Mouse (Mus musculus) midbrain, embryonic 13.5 days (tissue): ENCODE data around the gene Jag2. TPM values are rescaled to one million over a fixed set of nuclear protein-coding genes. Genes with fewer than 3 reads are reported as not detected.

ENCODE experiments used
- ATAC-seq: fragments of 200-750 bp; cut with Nextera tagmentation; 2 replicates; pipeline ENCODE4 v1.8.0; 2017; ENCODE audit warnings: mild to moderate bottlenecking, moderate TSS enrichment, moderate library complexity
- H3K27ac ChIP-seq: fragments of 300-500 bp; sonication (generic); 2 replicates; pipeline ENCODE4 v1.5.1; 2015; ENCODE audit warnings: inconsistent platforms, mild to moderate bottlenecking, moderate library complexity
- H3K27me3 ChIP-seq: fragments of 300-500 bp; sonication (generic); 2 replicates; pipeline ENCODE4 v1.6.1; 2015; ENCODE audit warnings: mild to moderate bottlenecking, inconsistent platforms
- H3K36me3 ChIP-seq: fragments of 300-500 bp; sonication (generic); 2 replicates; pipeline ENCODE4 v1.6.1; 2015; ENCODE audit warnings: mild to moderate bottlenecking, inconsistent platforms
- H3K4me1 ChIP-seq: fragments of 300-500 bp; sonication (generic); replicated peaks from 2 replicates; pipeline ENCODE4 v1.6.1; 2015; ENCODE audit warnings: inconsistent platforms
- H3K4me2 ChIP-seq: fragments of 300-500 bp; sonication (generic); replicated peaks from 2 replicates; pipeline ENCODE4 v1.6.1; 2015; ENCODE audit warnings: moderate library complexity, mild to moderate bottlenecking, inconsistent platforms
- H3K4me3 ChIP-seq: fragments of 300-500 bp; sonication (generic); replicated peaks from 2 replicates; pipeline ENCODE4 v1.5.1; 2015; ENCODE audit warnings: mild to moderate bottlenecking, inconsistent platforms
- H3K9ac ChIP-seq: fragments of 300-500 bp; sonication (generic); replicated peaks from 2 replicates; pipeline ENCODE4 v1.6.1; 2015; ENCODE audit warnings: mild to moderate bottlenecking, inconsistent platforms
- H3K9me3 ChIP-seq: fragments of 300-500 bp; sonication (generic); 2 replicates; pipeline ENCODE4 v1.6.1; 2016; ENCODE audit warnings: mild to moderate bottlenecking, inconsistent platforms
- WGBS: fragments of 180-500 bp; shearing (Covaris S2); methylation state at CpG from one replicate; pipeline ENCODE4 v1.1.7; 2015; 5-methylcytosine and 5-hydroxymethylcytosine counted together
- microRNA-seq: library from miRNA; unstranded; fragments of <30 nt; microRNA quantifications from one replicate; pipeline ENCODE4, GENCODE M21; 2016
- polyA plus RNA-seq: library from polyadenylated mRNA; unstranded; fragments of >200 nt; fragmentation: Nextera tagmentation; extraction: Ambion mirVana; gene quantifications from 2 replicates; pipeline ENCODE4 v1.2.1, GENCODE M21; 2015

Gene Jag2
- polyA plus RNA-seq, 1 experiment from 2014 or later, result 10.5 TPM

DNA sequence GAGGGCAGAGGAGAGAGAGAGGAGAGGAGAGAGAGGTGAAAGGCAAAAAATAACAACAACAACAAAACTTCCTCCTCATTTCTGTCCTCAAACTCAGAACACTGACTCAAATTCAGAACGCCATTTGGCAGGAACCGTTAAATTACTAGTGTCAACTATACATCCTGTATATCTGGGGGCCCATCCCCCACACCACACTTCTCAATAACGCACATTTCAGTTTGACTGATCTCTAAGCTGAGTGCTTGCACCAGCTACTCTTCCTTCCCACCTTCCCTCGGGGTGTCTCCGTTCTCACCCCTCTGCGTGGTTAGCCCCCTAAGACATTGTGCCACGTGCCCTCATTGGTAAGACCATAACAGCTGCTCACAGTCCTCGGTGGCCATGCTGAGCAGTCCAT is 69.6 kb downstream of the Jag2 start:
- Histone ChIP-seq H3K36me3 (no peaks in the 10 kb centered on the region), H3K4me3 (no peak overlapping the region), H3K9ac (no peak overlapping the region), H3K4me1 (no peaks in the 10 kb centered on the region), H3K27me3 (no peaks in the 10 kb centered on the region), H3K4me2 (no peak overlapping the region), H3K27ac (no peak overlapping the region), H3K9me3 (no peaks in the 10 kb centered on the region)
- no peak for ATAC-seq
- WGBS, result 82% methylated on average over 8 of the region's 8 CpGs

GRCm38 (mm10) chr12:112858581-112859336 is 70.8 kb downstream of the Jag2 start:
- Histone ChIP-seq H3K4me2 (no peak overlapping the region), H3K27ac (no peak overlapping the region), H3K4me3 (no peak overlapping the region), H3K9me3 (no peaks in the 10 kb centered on the region), H3K36me3 (no peaks in the 10 kb centered on the region), H3K9ac (no peak overlapping the region), H3K27me3 (no peaks in the 10 kb centered on the region), H3K4me1 (no peaks in the 10 kb centered on the region)
- no peak for ATAC-seq
- WGBS, result 90% methylated on average over 9 of the region's 9 CpGs

Small RNAs within 50 kb of the gene (microRNA-seq; reads per million reads assigned to microRNA genes)
- gene Mir6941, result not detected

Other genes starting within 250 kb of the Jag2 start
- gene Cep170b, start 209.3 kb downstream of the Jag2 start, polyA plus RNA-seq, result 20.2 and 22.0 TPM in 2 replicates
- 5.2 and 6.4 TPM in 2 replicates for gene Pld4, start 169.1 kb downstream of the Jag2 start, polyA plus RNA-seq
- gene Ahnak2, start 127.1 kb downstream of the Jag2 start, polyA plus RNA-seq, result 0.31 and 0.37 TPM in 2 replicates
- gene Clba1, start 120.8 kb downstream of the Jag2 start, polyA plus RNA-seq, result 19.4 and 22.7 TPM in 2 replicates
- gene Cdca4, start 100.4 kb downstream of the Jag2 start, polyA plus RNA-seq, result 82.7 and 85.0 TPM in 2 replicates
- not detected in 2 replicates for gene Gpr132, start 61.5 kb downstream of the Jag2 start, polyA plus RNA-seq
- 53.7 and 61.9 TPM in 2 replicates for gene Nudt14, start 12.3 kb upstream of the Jag2 start, polyA plus RNA-seq
- 36.1 and 37.8 TPM in 2 replicates for gene Btbd6, start 46.7 kb upstream of the Jag2 start, polyA plus RNA-seq
- gene Brf1, start 70.9 kb upstream of the Jag2 start, polyA plus RNA-seq, result 60.3 and 61.9 TPM in 2 replicates
- gene Pacs2, start 84.7 kb upstream of the Jag2 start, polyA plus RNA-seq, result 23.8 and 26.5 TPM in 2 replicates
- 0.20 TPM in 1 of 2 replicates, not detected in the other for gene Tex22, start 144.7 kb upstream of the Jag2 start, polyA plus RNA-seq
- gene Mta1, start 168.5 kb upstream of the Jag2 start, polyA plus RNA-seq, result 17.2 and 17.4 TPM in 2 replicates
- 360 TPM in 2 replicates for gene Crip2, start 210.5 kb upstream of the Jag2 start, polyA plus RNA-seq
- gene Crip1, start 216.5 kb upstream of the Jag2 start, polyA plus RNA-seq, result 31.0 and 35.1 TPM in 2 replicates
- 21.3 and 21.6 TPM in 2 replicates for gene Tedc1, start 226.6 kb upstream of the Jag2 start, polyA plus RNA-seq